Mouse (Mus musculus): Measurements from ENCODE around the gene Olfr159.

- TF ChIP-seq POLR2A (IDR thresholded peaks at IDR 0.05; ENCODE audit: control insufficient read depth, low read depth, low read length) (no peak), CTCF (IDR thresholded peaks at IDR 0.05; ENCODE audit: control insufficient read depth, insufficient read depth, insufficient replicate concordance, low read depth, low read length) (no peak)
Measured at GRCm38 (mm10) chr4:43770909-43771308, at the start of gene Olfr159.
